Mouse (Mus musculus): ENCODE measurements around the gene Ep400. TPM values are rescaled to one million over a fixed set of nuclear protein-coding genes. Genes with fewer than 3 reads are reported as not detected.
"Not testable (repeated sequence)": the region's sequence is repeated elsewhere in the genome, so short reads cannot be mapped to it uniquely, and the experiment has no call there.

The Ep400 gene
- polyA plus RNA-seq, 1 experiment from 2014 or later: 28.5 TPM

GRCm38 (mm10) chr5:110727850-110728249, 42.7 kb downstream of the Ep400 start:
- Histone ChIP-seq H3K27me3 (replicated peaks) (no peaks in the 10 kb centered on the region), H3K27ac (no peak overlapping the region), H3K4me3 (no peak overlapping the region), H3K9ac (no peak overlapping the region), H3K9me3 (replicated peaks) (no peaks in the 10 kb centered on the region), H3K4me1 (no peaks in the 10 kb centered on the region), H3K4me2 (no peak overlapping the region), H3K36me3 (peaks cover 94% of the 10 kb centered on the region)
- 91% methylated on average over 1 of the region's 1 CpGs for WGBS (ENCODE audit: insufficient replicate concordance)
- ATAC-seq: no peak

- Histone ChIP-seq H3K4me2 (no peak overlapping the region), H3K9ac (no peak overlapping the region), H3K4me3 (no peak overlapping the region), H3K9me3 (replicated peaks) (no peaks in the 10 kb centered on the region), H3K4me1 (peaks cover 4% of the 10 kb centered on the region; the same call in 1 of the 2 replicates), H3K36me3 (peaks cover 95% of the 10 kb centered on the region), H3K27me3 (replicated peaks) (no peaks in the 10 kb centered on the region), H3K27ac (no peak overlapping the region)
- ATAC-seq: no peak
- WGBS (ENCODE audit: insufficient replicate concordance): 80% methylated on average over 2 of the region's 2 CpGs
Measured at GRCm38 (mm10) chr5:110723543-110723942, 47.0 kb downstream of the Ep400 start.

GRCm38 (mm10) chr5:110721463-110721862, 49.1 kb downstream of the Ep400 start:
- peaks cover 92% of the 10 kb centered on the region for H3K36me3 ChIP-seq
- H3K4me2 ChIP-seq; H3K4me3 ChIP-seq; H3K27ac ChIP-seq; H3K4me1 ChIP-seq; H3K27me3 ChIP-seq (replicated peaks); H3K9me3 ChIP-seq (replicated peaks); H3K9ac ChIP-seq: not testable (repeated sequence)
- 61% methylated on average over 1 of the region's 1 CpGs for WGBS (ENCODE audit: insufficient replicate concordance)
- peak; percentile 84 for ATAC-seq

- Histone ChIP-seq H3K9ac (no peak overlapping the region), H3K4me1 (peaks cover 18% of the 10 kb centered on the region), H3K4me2 (no peak overlapping the region), H3K4me3 (no peak overlapping the region), H3K27me3 (replicated peaks) (no peaks in the 10 kb centered on the region), H3K27ac (peak overlapping the region; percentile 40; the same call in 1 of the 2 replicates), H3K9me3 (replicated peaks) (no peaks in the 10 kb centered on the region), H3K36me3 (peaks cover 81% of the 10 kb centered on the region)
- peak; percentile 73 for ATAC-seq
- WGBS (ENCODE audit: insufficient replicate concordance): 43% methylated on average over 2 of the region's 2 CpGs
Measured at GRCm38 (mm10) chr5:110711455-110711854, 59.1 kb downstream of the Ep400 start.

GRCm38 (mm10) chr5:110709256-110709655, 61.3 kb downstream of the Ep400 start:
- H3K27me3 ChIP-seq (replicated peaks): no peaks in the 10 kb centered on the region
- ATAC-seq: no peak
- no peaks in the 10 kb centered on the region for H3K9me3 ChIP-seq (replicated peaks)
- H3K9ac ChIP-seq: no peak overlapping the region
- no peak overlapping the region for H3K4me3 ChIP-seq
- peaks cover 18% of the 10 kb centered on the region for H3K4me1 ChIP-seq
- WGBS (ENCODE audit: insufficient replicate concordance): 89% methylated on average over 4 of the region's 4 CpGs
- H3K4me2 ChIP-seq: no peak overlapping the region
- no peak overlapping the region for H3K27ac ChIP-seq
- peaks cover 94% of the 10 kb centered on the region for H3K36me3 ChIP-seq

GRCm38 (mm10) chr5:110704004-110704403, 66.5 kb downstream of the Ep400 start:
- no peak overlapping the region for H3K27ac ChIP-seq
- H3K9ac ChIP-seq: no peak overlapping the region
- no peak for ATAC-seq
- no peaks in the 10 kb centered on the region for H3K27me3 ChIP-seq (replicated peaks)
- 58% methylated on average over 1 of the region's 1 CpGs for WGBS (ENCODE audit: insufficient replicate concordance)
- H3K4me1 ChIP-seq: no peaks in the 10 kb centered on the region
- peaks cover 97% of the 10 kb centered on the region for H3K36me3 ChIP-seq
- H3K9me3 ChIP-seq (replicated peaks): no peaks in the 10 kb centered on the region
- H3K4me3 ChIP-seq: no peak overlapping the region
- no peak overlapping the region for H3K4me2 ChIP-seq

- ATAC-seq: no peak
- Histone ChIP-seq H3K27ac (no peak overlapping the region), H3K4me1 (no peaks in the 10 kb centered on the region), H3K9ac (no peak overlapping the region), H3K4me2 (no peak overlapping the region), H3K9me3 (replicated peaks) (no peaks in the 10 kb centered on the region), H3K36me3 (peaks cover 96% of the 10 kb centered on the region), H3K4me3 (no peak overlapping the region), H3K27me3 (replicated peaks) (no peaks in the 10 kb centered on the region)
- 87% methylated on average over 4 of the region's 4 CpGs for WGBS (ENCODE audit: insufficient replicate concordance)
Measured at GRCm38 (mm10) chr5:110698617-110699016, 71.9 kb downstream of the Ep400 start.

GRCm38 (mm10) chr5:110682041-110682440, 88.5 kb downstream of the Ep400 start:
- H3K4me2 ChIP-seq: no peak overlapping the region
- WGBS (ENCODE audit: insufficient replicate concordance): 87% methylated on average over 8 of the region's 8 CpGs
- H3K27ac ChIP-seq: no peak overlapping the region
- peaks cover 97% of the 10 kb centered on the region for H3K36me3 ChIP-seq
- no peaks in the 10 kb centered on the region for H3K9me3 ChIP-seq (replicated peaks)
- no peak overlapping the region for H3K9ac ChIP-seq
- no peaks in the 10 kb centered on the region for H3K27me3 ChIP-seq (replicated peaks)
- no peak overlapping the region for H3K4me3 ChIP-seq
- no peaks in the 10 kb centered on the region for H3K4me1 ChIP-seq
- no peak for ATAC-seq

GRCm38 (mm10) chr5:110665486-110666121, 104.9 kb downstream of the Ep400 start:
- H3K9ac ChIP-seq: no peak overlapping the region
- H3K27me3 ChIP-seq (replicated peaks): no peaks in the 10 kb centered on the region
- ATAC-seq: peak; percentile 47
- WGBS (ENCODE audit: insufficient replicate concordance): 81% methylated on average over 6 of the region's 6 CpGs
- H3K4me3 ChIP-seq: no peak overlapping the region
- H3K4me2 ChIP-seq: no peak overlapping the region
- H3K36me3 ChIP-seq: peaks cover 96% of the 10 kb centered on the region
- H3K27ac ChIP-seq: no peak overlapping the region
- no peaks in the 10 kb centered on the region for H3K4me1 ChIP-seq
- no peaks in the 10 kb centered on the region for H3K9me3 ChIP-seq (replicated peaks)

- peaks cover 96% of the 10 kb centered on the region for H3K36me3 ChIP-seq
- WGBS (ENCODE audit: insufficient replicate concordance): 85% methylated on average over 2 of the region's 2 CpGs
- H3K4me3 ChIP-seq: no peak overlapping the region
- no peaks in the 10 kb centered on the region for H3K9me3 ChIP-seq (replicated peaks)
- H3K27ac ChIP-seq: no peak overlapping the region
- no peaks in the 10 kb centered on the region for H3K4me1 ChIP-seq
- no peak overlapping the region for H3K4me2 ChIP-seq
- no peak for ATAC-seq
- no peak overlapping the region for H3K9ac ChIP-seq
- no peaks in the 10 kb centered on the region for H3K27me3 ChIP-seq (replicated peaks)
Measured at GRCm38 (mm10) chr5:110664750-110665269, 105.7 kb downstream of the Ep400 start.

GRCm38 (mm10) chr5:110664041-110664440, 106.5 kb downstream of the Ep400 start:
- Histone ChIP-seq H3K4me1 (no peaks in the 10 kb centered on the region), H3K4me2 (no peak overlapping the region), H3K36me3 (peaks cover 96% of the 10 kb centered on the region), H3K27ac (no peak overlapping the region), H3K4me3 (no peak overlapping the region), H3K9ac (no peak overlapping the region), H3K9me3 (replicated peaks) (no peaks in the 10 kb centered on the region), H3K27me3 (replicated peaks) (no peaks in the 10 kb centered on the region)
- 80% methylated on average over 2 of the region's 2 CpGs for WGBS (ENCODE audit: insufficient replicate concordance)
- ATAC-seq: no peak

GRCm38 (mm10) chr5:110659682-110660081, 110.8 kb downstream of the Ep400 start:
- peaks cover 96% of the 10 kb centered on the region for H3K36me3 ChIP-seq
- no peak overlapping the region for H3K4me3 ChIP-seq
- H3K27ac ChIP-seq: no peak overlapping the region
- H3K4me2 ChIP-seq: no peak overlapping the region
- H3K4me1 ChIP-seq: peaks cover 4% of the 10 kb centered on the region
- no peak overlapping the region for H3K9ac ChIP-seq
- no peak for ATAC-seq
- no peaks in the 10 kb centered on the region for H3K9me3 ChIP-seq (replicated peaks)
- no peaks in the 10 kb centered on the region for H3K27me3 ChIP-seq (replicated peaks)

GRCm38 (mm10) chr5:110653686-110654085, 116.8 kb downstream of the Ep400 start:
- H3K4me3 ChIP-seq: peak overlapping the region; percentile 85
- H3K9ac ChIP-seq: peak overlapping the region; percentile 88
- H3K4me1 ChIP-seq: peaks cover 34% of the 10 kb centered on the region
- WGBS (ENCODE audit: insufficient replicate concordance): 1% methylated on average over 37 of the region's 37 CpGs
- no peaks in the 10 kb centered on the region for H3K9me3 ChIP-seq (replicated peaks)
- peak; percentile 40 for ATAC-seq
- H3K36me3 ChIP-seq: peaks cover 77% of the 10 kb centered on the region
- H3K27ac ChIP-seq: peak overlapping the region; percentile 59; the same call in 1 of the 2 replicates
- no peaks in the 10 kb centered on the region for H3K27me3 ChIP-seq (replicated peaks)
- H3K4me2 ChIP-seq: peak overlapping the region; percentile 93

All from liver, embryonic 12.5 days (tissue).